Mouse (Mus musculus) T-cell, adult 2 months (primary cell): Measurements from ENCODE around the gene Fam160a1.

Source experiments
- DNase-seq: peaks from one replicate; pipeline ENCODE4 v3.0.0; 2022; ENCODE audit warnings: low spot score

Fam160a1 gene

DNA sequence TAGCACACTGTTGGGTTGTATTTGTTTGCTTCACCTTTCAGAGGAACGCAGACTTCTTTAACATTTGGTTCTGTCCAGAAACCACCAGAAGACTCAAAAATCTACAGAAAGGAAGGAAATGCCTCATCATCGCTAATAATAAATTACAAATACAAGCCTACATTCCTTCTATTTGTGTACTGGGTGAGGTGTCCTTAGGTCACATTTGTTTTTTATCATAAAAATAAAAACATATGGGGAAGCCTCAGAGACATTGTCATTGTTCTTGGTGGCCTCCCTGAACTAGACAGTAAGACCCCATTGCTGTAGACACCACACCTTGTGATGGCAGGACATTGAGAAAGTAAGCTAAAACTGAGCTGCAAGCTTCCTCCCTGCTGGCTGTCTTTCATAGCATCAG lies at the start of gene Fam160a1:
TSS of gene Fam160a1 (minus strand) at position 101 of the 400 bp plus-strand sequence.
- no peak for DNase-seq

DNA sequence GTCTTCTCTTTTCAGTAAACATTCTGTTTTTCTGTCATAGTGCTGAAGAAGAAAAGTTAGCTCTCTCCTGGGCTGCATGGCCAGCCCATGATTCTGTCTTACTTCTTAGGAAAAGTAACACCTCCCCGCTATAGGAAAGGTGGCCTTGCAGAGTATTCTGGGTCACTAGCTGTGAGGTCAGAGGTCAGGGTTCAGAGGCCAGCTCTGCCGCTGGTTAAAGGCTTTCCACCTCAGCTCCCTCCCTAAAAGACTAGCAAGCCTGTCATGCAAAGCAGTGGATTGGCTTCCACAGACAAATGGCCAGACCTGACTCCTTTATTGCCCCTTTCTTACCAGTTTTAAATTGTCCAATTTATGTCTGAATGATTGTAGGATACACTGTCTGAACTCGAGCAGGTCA lies 46.9 kb upstream of the Fam160a1 start:
- DNase-seq, result no peak

DNA sequence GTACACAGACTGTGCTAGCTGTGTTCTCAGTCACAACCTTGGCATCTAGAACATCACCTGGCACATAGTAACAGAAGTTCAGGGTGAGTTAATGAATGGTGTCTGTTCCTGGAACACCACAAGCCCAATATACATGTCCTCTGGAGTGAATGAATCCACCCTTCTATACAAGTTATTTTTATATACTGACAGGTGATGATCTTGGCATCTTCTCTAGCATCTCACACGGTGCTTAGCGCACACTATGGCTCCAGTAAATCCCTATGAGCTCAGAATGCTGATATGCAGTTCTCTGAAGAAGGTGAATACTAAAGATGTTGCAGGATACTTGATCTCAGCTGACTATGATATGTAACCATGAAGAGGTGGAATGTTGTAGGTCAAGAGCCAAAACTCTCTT lies 45.8 kb upstream of the Fam160a1 start:
- DNase-seq, result no peak

DNA sequence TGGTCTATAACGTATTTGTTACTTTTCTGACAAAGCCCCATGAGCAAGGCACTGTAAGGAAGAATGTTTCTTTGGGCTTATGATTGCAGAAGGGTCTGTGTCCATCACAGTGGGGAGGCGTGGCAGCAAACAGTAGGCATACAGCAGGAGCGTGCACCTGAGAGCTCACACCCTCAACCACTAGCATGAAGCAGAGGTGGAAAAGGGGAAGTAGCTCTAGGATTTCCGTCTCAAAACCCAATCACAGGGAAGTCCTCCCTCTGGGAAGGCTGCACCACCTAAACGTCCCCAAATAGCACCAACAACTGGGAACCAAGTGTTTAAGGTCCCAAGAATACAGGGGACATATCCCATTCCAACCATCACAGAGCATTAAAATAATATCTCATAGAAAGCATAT lies 43.9 kb upstream of the Fam160a1 start:
- DNase-seq, result no peak

GRCm38 (mm10) chr3:85859311-85859710 lies 42.2 kb upstream of the Fam160a1 start:
- no peak for DNase-seq

DNA sequence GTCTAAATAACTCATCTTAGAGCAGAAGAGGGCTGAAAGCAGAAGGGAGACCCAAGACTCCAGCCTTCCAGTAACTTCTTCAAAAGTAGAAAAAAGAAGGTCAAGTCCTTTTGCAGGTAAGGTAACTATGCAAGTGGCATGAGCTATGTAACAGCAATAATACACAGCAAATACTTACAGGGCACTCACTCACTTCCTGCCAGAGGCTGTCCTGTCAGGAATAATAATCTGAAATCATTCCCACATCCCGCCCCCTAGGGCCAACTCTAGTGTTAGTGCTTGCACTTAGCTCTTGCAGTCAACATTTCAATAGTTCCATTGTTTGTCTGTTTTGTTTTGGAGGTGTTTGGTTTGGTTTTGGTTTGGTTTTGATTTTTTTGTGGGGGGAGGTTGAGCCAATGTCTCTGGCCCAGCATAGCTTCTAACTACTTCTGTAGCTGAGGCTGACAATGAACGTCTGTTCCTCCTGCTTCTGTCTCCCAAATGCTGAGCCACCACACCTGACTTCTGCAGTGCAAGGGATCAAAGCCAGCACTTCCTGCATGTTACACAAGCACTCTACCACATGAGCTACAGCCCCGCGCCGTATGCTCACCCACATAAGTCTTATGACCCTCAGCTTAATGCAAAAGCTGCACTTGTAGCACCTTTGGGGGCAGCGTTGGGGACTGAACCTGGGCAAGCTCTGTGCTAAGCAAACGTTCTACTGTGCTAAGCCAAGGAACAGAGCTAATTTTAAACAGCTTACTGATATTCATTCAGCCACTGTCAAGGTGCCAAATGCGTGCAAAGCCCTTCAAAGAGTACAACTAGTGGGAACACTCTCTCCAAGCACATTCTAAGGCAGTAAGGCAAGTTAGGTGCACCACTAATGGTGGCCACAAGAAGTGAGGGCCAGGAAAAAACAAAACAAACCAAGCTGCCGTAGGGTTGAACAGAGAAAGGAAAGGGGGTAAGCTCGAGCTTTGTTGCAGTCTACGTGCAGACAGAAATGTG lies 41.3 kb upstream of the Fam160a1 start:
- DNase-seq, result no peak

DNA sequence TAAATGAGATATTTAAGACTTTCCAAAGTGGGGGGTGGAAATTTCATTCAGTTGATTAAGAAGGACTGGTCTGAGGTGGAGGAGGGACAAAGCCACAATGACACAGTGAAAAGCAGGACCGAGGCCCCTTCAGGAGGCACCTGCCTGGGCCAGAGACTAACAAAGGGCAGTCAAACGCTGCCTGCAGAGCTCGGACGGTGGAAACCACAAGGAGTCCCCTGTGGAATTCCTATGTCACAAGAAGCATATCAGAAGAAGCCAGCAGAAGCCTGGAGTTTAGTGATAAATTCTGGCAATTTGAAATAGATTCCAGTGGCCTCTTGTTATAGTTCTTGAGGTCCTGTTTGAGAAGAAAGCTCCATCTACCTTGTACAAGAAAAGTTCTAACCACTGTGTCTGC lies 40.0 kb upstream of the Fam160a1 start:
- no peak for DNase-seq

GRCm38 (mm10) chr3:85855947-85856346 lies 38.9 kb upstream of the Fam160a1 start:
- no peak for DNase-seq

DNA sequence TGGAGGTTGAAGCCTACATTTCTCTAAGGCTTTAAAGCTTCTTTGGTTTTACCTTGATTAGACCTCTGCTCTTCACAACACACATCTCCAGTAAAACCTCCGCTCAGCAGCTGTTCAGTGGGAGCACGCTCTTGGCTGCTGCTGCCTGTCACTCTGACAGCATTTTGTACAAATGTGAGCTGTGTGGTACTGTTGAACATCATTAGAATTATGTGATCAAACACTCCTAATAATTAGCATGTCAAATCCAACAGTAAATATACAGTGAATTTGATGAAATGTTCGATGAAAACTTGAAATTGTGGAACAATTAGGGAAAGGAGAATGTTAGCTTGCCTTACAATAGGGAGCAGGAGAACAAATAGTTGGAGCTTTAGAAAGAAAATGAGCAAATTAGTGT lies 38.0 kb upstream of the Fam160a1 start:
- no peak for DNase-seq

- DNase-seq, result no peak
Observed at GRCm38 (mm10) chr3:85854143-85854542, 37.1 kb upstream of the Fam160a1 start.

- no peak for DNase-seq
Observed at GRCm38 (mm10) chr3:85853715-85854114, 36.6 kb upstream of the Fam160a1 start.

- no peak for DNase-seq
Observed at GRCm38 (mm10) chr3:85850079-85850478, 33.0 kb upstream of the Fam160a1 start.

DNA sequence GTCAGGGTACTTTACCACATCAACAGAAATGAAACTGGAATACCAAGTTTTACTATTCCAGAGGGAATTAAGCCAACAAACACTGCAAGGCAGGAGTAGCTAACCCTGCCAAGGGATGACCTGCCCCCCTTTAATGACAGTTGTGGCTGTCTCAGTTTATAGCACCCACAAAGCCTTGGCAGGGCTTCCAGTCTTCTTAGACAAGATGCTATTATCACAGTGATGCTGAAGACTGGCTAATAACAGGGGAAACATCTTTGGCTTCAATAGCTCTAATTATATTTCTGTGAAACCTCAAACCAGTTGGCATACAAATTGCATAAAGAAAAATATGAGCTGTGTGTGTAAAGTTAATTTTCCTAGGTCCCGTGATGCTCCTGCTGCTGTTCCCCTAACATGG lies 29.2 kb upstream of the Fam160a1 start:
- DNase-seq, result no peak

GRCm38 (mm10) chr3:85845341-85845740 lies 28.2 kb upstream of the Fam160a1 start:
- DNase-seq, result no peak

DNA sequence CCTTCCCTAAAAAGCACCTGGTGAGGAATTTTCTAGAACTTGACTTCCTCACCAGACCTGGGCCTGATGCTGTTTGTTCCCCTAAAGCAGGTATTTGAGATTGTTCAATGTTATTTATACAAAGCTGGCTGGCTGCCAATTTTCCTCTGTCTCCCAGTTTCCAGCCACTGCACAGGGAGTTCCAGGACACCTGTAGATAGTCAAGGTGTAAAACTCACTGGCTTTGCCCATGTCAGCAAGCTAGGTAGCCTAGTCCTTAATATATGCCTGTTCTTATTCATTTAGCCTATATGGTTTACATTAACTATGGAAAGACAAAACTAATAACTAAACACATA lies 25.8 kb upstream of the Fam160a1 start:
- no peak for DNase-seq

GRCm38 (mm10) chr3:85842177-85842880 lies 25.2 kb upstream of the Fam160a1 start:
- no peak for DNase-seq

DNA sequence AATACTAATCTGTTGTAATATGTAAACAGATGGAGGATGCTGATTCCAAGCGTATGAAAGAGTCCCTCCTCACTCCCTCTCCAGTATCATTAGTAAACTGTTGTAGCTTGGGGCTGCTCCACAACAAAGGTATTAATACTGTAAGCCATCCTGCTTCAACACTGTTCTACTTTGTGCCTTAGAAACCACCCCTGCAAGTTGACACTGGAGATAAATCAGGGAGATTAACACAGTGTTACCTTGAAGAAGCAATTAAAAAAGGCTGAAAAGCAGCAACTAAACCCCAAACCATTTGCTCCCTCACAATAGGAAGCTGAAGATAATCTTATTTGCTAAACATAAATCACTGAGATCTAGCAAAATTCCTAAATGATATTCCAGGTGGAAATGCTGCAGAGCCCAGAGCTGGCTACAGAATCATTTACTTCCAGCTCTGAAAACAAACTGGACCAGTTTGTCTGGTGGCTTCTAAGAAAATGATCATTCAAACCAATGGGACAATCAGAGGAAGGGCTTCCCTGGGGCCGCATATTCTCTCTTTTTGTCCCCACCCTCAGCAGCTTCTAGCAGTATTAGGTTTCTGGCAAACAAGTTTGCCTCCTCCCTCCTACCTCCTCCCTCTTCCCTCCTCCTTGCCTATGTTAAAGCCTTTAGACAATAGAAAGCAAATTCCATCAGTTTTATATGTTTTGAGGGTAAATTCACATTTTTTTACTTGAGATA lies 24.5 kb upstream of the Fam160a1 start:
- DNase-seq, result no peak

DNA sequence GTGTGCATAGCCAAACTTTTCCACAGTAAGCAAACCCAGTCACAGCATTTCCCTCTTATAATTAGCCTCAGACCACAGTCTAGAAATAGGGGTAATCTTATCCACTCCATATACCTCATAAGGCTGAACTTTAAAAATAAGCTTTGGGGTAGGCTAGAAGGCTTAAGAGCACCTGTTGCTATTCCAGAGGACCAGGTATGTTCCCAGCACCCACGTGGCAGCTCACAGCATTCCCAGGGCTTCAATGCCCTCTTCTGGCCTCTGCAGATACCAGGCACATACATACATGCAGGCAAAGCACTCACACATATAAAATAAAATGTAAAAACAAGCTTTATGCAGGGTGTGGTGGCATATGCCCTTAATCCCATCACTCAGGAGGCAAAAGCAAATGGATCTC lies 16.5 kb upstream of the Fam160a1 start:
- DNase-seq, result no peak

GRCm38 (mm10) chr3:85832490-85833155 lies 15.5 kb upstream of the Fam160a1 start:
- no peak for DNase-seq

GRCm38 (mm10) chr3:85831785-85832184 lies 14.7 kb upstream of the Fam160a1 start:
- DNase-seq, result no peak

- no peak for DNase-seq
Observed at GRCm38 (mm10) chr3:85829047-85829446, 12.0 kb upstream of the Fam160a1 start.

GRCm38 (mm10) chr3:85827815-85828214 lies 10.7 kb upstream of the Fam160a1 start:
- no peak for DNase-seq
